Mouse (Mus musculus) liver, adult 2 months (tissue): ENCODE data around the gene Kmt2d. TPM values are rescaled to one million over a fixed set of nuclear protein-coding genes. Genes with fewer than 3 reads are reported as not detected.

Experiments
- DNase-seq: peaks from one replicate; pipeline ENCODE4 v3.0.0-alpha.2; 2011; ENCODE audit warnings: low read depth, low spot score; ENCODE audit errors: extremely low read depth
- H3K27ac ChIP-seq: fragments of 200-500 bp; replicated peaks from 2 replicates; pipeline ENCODE4 v1.5.1; 2012; ENCODE audit warnings: low read depth, mild to moderate bottlenecking, control low read depth, inconsistent platforms, low read length; ENCODE audit not compliant: insufficient read depth
- H3K27me3 ChIP-seq: fragments of 200-500 bp; 2 replicates; pipeline ENCODE4 v1.6.1; 2012; ENCODE audit warnings: mild to moderate bottlenecking, moderate library complexity, low read length, inconsistent platforms; ENCODE audit not compliant: control insufficient read depth, insufficient read depth
- H3K36me3 ChIP-seq: fragments of 200-500 bp; 2 replicates; pipeline ENCODE4 v1.6.1; 2012; ENCODE audit warnings: low read length, inconsistent platforms; ENCODE audit not compliant: control insufficient read depth, insufficient read depth
- H3K4me1 ChIP-seq: fragments of 200-500 bp; 2 replicates; pipeline ENCODE4 v1.6.1; 2011; ENCODE audit warnings: low read length; ENCODE audit not compliant: control insufficient read depth, insufficient read depth
- H3K4me3 ChIP-seq: fragments of 200-500 bp; 2 replicates; pipeline ENCODE4 v1.5.1; 2011; ENCODE audit warnings: low read depth, mild to moderate bottlenecking, control low read depth, low read length, moderate library complexity; ENCODE audit not compliant: insufficient read depth
- H3K79me2 ChIP-seq: fragments of 200-500 bp; 2 replicates; pipeline ENCODE4 v1.6.1; 2012; ENCODE audit warnings: inconsistent platforms, mild to moderate bottlenecking, low read length, moderate library complexity; ENCODE audit not compliant: control insufficient read depth, insufficient read depth
- H3K9ac ChIP-seq: fragments of 200-500 bp; 2 replicates; pipeline ENCODE4 v1.6.1; 2012; ENCODE audit warnings: low read depth, mild to moderate bottlenecking, control low read depth, inconsistent platforms, low read length
- CTCF ChIP-seq: fragments of 200-500 bp; IDR thresholded peaks from 2 replicates; pipeline ENCODE4 v1.5.1; 2011; ENCODE audit warnings: low read depth, low read length, control low read depth
- POLR2A ChIP-seq: fragments of 200-500 bp; IDR thresholded peaks from 2 replicates; pipeline ENCODE4 v1.6.1; 2011; ENCODE audit warnings: low read length, control low read depth; ENCODE audit not compliant: insufficient read depth; ENCODE audit errors: extremely low read depth
- WGBS: fragments of 180-500 bp; shearing (Covaris S2); methylation state at CpG from one replicate; pipeline ENCODE4 v1.1.7; 2018; 5-methylcytosine and 5-hydroxymethylcytosine counted together
- polyA plus RNA-seq: library from polyadenylated mRNA; depleted of rRNA; stranded (reverse); fragments of >200 nt; gene quantifications from 2 replicates; pipeline ENCODE4 v1.2.3, GENCODE M21; 2012
- total RNA-seq: library from RNA; depleted of rRNA; stranded (reverse); fragments of >200 nt; gene quantifications from 2 replicates; pipeline ENCODE4 v1.2.3, GENCODE M21; 2014

The Kmt2d gene
- total and polyA plus RNA-seq, 2 experiments, result 6.6 to 10.3 TPM

DNA sequence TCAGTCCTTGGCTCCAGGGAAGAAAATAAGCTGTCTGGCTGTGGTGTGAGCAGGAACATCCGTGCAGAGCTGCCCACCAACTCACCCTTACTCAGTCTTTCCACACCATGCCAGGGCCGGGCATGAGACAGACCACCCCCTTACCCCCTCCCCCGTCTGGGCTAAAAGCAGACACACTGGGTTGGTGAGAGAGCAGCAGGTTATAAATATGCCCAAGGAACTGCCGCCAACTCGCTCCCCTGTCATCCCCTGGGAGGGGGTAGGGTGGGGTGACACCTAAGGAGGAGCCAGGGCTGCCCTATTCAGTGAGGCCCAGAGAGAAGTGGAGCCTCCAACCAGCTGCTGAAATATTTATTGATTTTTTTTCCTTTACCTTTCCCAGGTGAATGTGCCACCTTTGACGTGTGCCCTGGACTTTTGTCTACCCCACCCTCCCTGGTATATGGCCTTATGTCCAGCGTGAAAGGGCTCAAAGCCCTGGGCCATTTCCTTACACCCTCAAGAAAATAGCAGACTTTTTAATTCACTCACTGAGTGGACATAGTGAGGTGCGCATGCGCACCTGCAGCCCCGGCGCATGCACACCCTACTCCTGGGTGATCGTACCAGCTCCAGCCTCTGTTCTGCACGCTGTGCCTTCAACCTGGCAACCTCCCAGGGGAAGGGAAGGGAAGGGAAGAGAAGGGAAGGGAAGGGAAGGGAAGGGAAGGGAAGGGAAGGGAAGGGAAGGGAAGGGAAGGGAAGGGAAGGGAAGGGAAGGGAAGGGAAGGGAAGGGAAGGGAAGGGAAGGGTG is 74.0 kb downstream of the Kmt2d start:
- no peaks in the 10 kb centered on the region for H3K79me2 ChIP-seq
- DNase-seq, result no peak
- 6% methylated on average over 13 of the region's 13 CpGs for WGBS

GRCm38 (mm10) chr15:98793141-98793698 is 77.8 kb downstream of the Kmt2d start:
- Histone ChIP-seq H3K27ac (no peak overlapping the region), H3K79me2 (no peaks in the 10 kb centered on the region), H3K27me3 (peaks cover 42% of the 10 kb centered on the region), H3K36me3 (no peaks in the 10 kb centered on the region), H3K9ac (no peak overlapping the region), H3K4me3 (no peak overlapping the region), H3K4me1 (peaks cover 4% of the 10 kb centered on the region)
- WGBS, result 10% methylated on average over 13 of the region's 13 CpGs
- DNase-seq, result no peak
- no peak for TF ChIP-seq CTCF
- TF ChIP-seq POLR2A, result no peak

More for the DNA sequence above, 74.0 kb downstream of the Kmt2d start:
- no peak for TF ChIP-seq POLR2A
- no peak for TF ChIP-seq CTCF
- H3K27ac ChIP-seq, result no peak overlapping the region
- peaks cover 23% of the 10 kb centered on the region for H3K27me3 ChIP-seq
- H3K4me3 ChIP-seq, result no peak overlapping the region
- no peaks in the 10 kb centered on the region for H3K36me3 ChIP-seq
- no peaks in the 10 kb centered on the region; the same call in 1 of the 2 replicates for H3K4me1 ChIP-seq
- H3K9ac ChIP-seq, result no peak overlapping the region

- peaks cover 4% of the 10 kb centered on the region for H3K4me1 ChIP-seq
- no peak overlapping the region for H3K9ac ChIP-seq
- 4% methylated on average over 75 of the region's 75 CpGs for WGBS
- DNase-seq, result no peak
- TF ChIP-seq POLR2A, result no peak
- TF ChIP-seq CTCF, result no peak
- no peaks in the 10 kb centered on the region for H3K79me2 ChIP-seq
- H3K36me3 ChIP-seq, result no peaks in the 10 kb centered on the region
- no peak overlapping the region for H3K27ac ChIP-seq
- no peak overlapping the region for H3K4me3 ChIP-seq
- peaks cover 37% of the 10 kb centered on the region for H3K27me3 ChIP-seq
Observed at GRCm38 (mm10) chr15:98792233-98793020, 78.6 kb downstream of the Kmt2d start.

DNA sequence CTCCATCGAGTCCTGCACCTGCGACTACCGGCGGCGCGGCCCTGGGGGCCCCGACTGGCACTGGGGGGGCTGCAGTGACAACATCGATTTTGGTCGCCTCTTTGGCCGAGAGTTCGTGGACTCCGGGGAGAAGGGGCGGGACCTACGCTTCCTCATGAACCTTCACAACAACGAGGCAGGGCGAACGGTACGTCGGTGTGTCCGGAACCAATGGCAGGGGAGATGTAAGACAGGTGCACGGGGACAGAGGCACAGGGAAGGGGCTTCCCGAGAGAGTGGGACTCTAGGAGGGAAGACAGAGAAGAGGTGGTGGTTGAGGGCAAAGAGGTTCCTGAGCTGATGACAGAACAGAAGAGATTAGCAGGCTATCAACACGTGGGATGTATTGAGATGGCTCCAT is 79.2 kb downstream of the Kmt2d start:
- H3K27ac ChIP-seq, result no peak overlapping the region
- 2% methylated on average over 23 of the region's 23 CpGs for whole genome bisulfite sequencing
- H3K9ac ChIP-seq, result no peak overlapping the region
- H3K36me3 ChIP-seq, result no peaks in the 10 kb centered on the region
- TF ChIP-seq POLR2A (no peak), CTCF (no peak)
- no peaks in the 10 kb centered on the region for H3K79me2 ChIP-seq
- H3K27me3 ChIP-seq, result peaks cover 37% of the 10 kb centered on the region
- no peak for DNase-seq
- no peak overlapping the region for H3K4me3 ChIP-seq
- peaks cover 4% of the 10 kb centered on the region for H3K4me1 ChIP-seq

- H3K4me3 ChIP-seq, result no peak overlapping the region
- H3K9ac ChIP-seq, result no peak overlapping the region
Observed at GRCm38 (mm10) chr15:98791221-98791620, 79.8 kb downstream of the Kmt2d start.

More at GRCm38 (mm10) chr15:98791221-98791620, 79.8 kb downstream of the Kmt2d start:
- no peak overlapping the region for H3K27ac ChIP-seq
- H3K27me3 ChIP-seq, result peaks cover 35% of the 10 kb centered on the region
- no peak for DNase-seq
- H3K79me2 ChIP-seq, result no peaks in the 10 kb centered on the region
- peaks cover 4% of the 10 kb centered on the region for H3K4me1 ChIP-seq
- H3K36me3 ChIP-seq, result no peaks in the 10 kb centered on the region
- 2% methylated on average over 12 of the region's 12 CpGs for WGBS
- no peak for TF ChIP-seq POLR2A
- no peak for TF ChIP-seq CTCF
